Mouse (Mus musculus) bone marrow macrophage, adult 2 months (primary cell): ENCODE results near the gene Olfr94.

Experiments used
- CTCF ChIP-seq: IDR thresholded peaks from 2 replicates; pipeline ENCODE4 v1.5.1; 2012; ENCODE audit warnings: low read depth, mild to moderate bottlenecking, low read length, moderate library complexity
- POLR2A ChIP-seq: IDR thresholded peaks from 2 replicates; pipeline ENCODE4 v1.6.1; 2012; ENCODE audit warnings: mild to moderate bottlenecking, low read depth, low read length, borderline replicate concordance

DNA sequence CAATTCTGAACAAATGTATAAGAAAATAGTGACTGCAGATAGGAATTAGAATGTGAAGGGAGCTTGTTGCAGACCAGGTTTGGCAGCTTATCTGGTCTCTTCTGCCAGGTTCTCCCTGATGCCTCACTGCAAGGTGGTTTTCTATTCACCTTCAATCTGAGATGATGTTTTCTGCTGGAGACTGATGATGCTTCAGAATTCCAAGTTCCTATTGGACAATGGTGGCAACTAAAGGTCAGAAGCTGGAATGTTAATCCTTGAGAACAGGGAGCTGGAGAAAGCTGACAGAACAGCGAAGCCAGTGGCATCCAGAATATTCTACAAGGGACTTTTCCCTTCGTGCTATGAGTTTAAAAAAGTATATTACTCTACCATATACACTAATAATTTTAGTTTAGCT is 10.1 kb downstream of the Olfr94 start:
- TF ChIP-seq CTCF (no peak), POLR2A (no peak)
